Mouse (Mus musculus) gastrocnemius, adult 2 months (tissue): ENCODE results near the gene Fads6. TPM values are rescaled to one million over a fixed set of nuclear protein-coding genes. Genes with fewer than 3 reads are reported as not detected.

Source experiments
- DNase-seq: peaks from one replicate; pipeline ENCODE4 v3.0.0; 2022
- H3K27ac ChIP-seq: fragments of 200-600 bp; 2 replicates; pipeline ENCODE4 v1.8.1; 2022; ENCODE audit warnings: mild to moderate bottlenecking
- H3K4me3 ChIP-seq: fragments of 200-600 bp; 2 replicates; pipeline ENCODE4 v1.8.1; 2022; ENCODE audit warnings: mild to moderate bottlenecking, moderate library complexity
- CTCF ChIP-seq: fragments of 200-600 bp; IDR thresholded peaks from 2 replicates; pipeline ENCODE4 v1.8.1; 2022; ENCODE audit warnings: antibody characterized with exemption, mild to moderate bottlenecking, moderate library complexity
- intact Hi-C: fragments of 180-260 bp; cut with DNase I; formaldehyde crosslinking; loops from one replicate; pipeline ENCODE4 v1.15.1; 2025
- total RNA-seq, 2 experiments: library from RNA; stranded (reverse); gene quantifications; 2 replicates each; pipeline ENCODE4 v1.2.3; 2021

Fads6 gene
- total RNA-seq, 2 experiments from 2014 or later, result 2.4 to 5.4 TPM

- Histone ChIP-seq H3K27ac (no peak overlapping the region), H3K4me3 (no peak overlapping the region)
- TF ChIP-seq CTCF, result no peak
- intact Hi-C loops, result loop anchor here (2.0 to 10.0 kb wide), 2 partner anchors 111 to 187 kb away; no protein-coding TSS in a partner anchor
- no peak for DNase-seq
Observed at GRCm38 (mm10) chr11:115271481-115271880, 26.0 kb downstream of the Fads6 start.

- no peak for TF ChIP-seq CTCF
- no peak for DNase-seq
- no peak overlapping the region for H3K4me3 ChIP-seq
- intact Hi-C loops, result loop anchor here (2.0 to 10.0 kb wide), 2 partner anchors 110 to 186 kb away; no protein-coding TSS in a partner anchor
- no peak overlapping the region for H3K27ac ChIP-seq
Observed at GRCm38 (mm10) chr11:115271052-115271451, 26.4 kb downstream of the Fads6 start.

- Histone ChIP-seq H3K27ac (no peak overlapping the region), H3K4me3 (no peak overlapping the region)
- intact Hi-C loops, result loop anchor here (1.0 to 10.0 kb wide), 3 partner anchors 68 to 186 kb away; no protein-coding TSS in a partner anchor
- peak; percentile 82 for DNase-seq
- peak; percentile 98 for TF ChIP-seq CTCF
Observed at GRCm38 (mm10) chr11:115270148-115270861, 27.2 kb downstream of the Fads6 start.

- no peak for DNase-seq
- intact Hi-C loops, result loop anchor here (1.0 to 10.0 kb wide), 3 partner anchors 67 to 185 kb away; no protein-coding TSS in a partner anchor
- Histone ChIP-seq H3K4me3 (no peak overlapping the region), H3K27ac (no peak overlapping the region)
- no peak for TF ChIP-seq CTCF
Observed at GRCm38 (mm10) chr11:115269330-115270066, 28.0 kb downstream of the Fads6 start.

GRCm38 (mm10) chr11:115267958-115268357, 29.5 kb downstream of the Fads6 start:
- Histone ChIP-seq H3K27ac (no peak overlapping the region), H3K4me3 (no peak overlapping the region)
- TF ChIP-seq CTCF, result no peak
- no peak for DNase-seq
- intact Hi-C loops, result no loop called here

GRCm38 (mm10) chr11:115267061-115267883, 30.2 kb downstream of the Fads6 start, which contains the start of gene Grin2c:
TSS of gene Grin2c (minus strand) at chr11:115267243.
- intact Hi-C loops, result no loop called here

GRCm38 (mm10) chr11:115266400-115266778, 31.1 kb downstream of the Fads6 start:
- intact Hi-C loops, result no loop called here
- DNase-seq, result no peak
- H3K27ac ChIP-seq, result no peak overlapping the region
- TF ChIP-seq CTCF, result no peak
- peak overlapping the region; percentile 63 for H3K4me3 ChIP-seq

More at GRCm38 (mm10) chr11:115267061-115267883, 30.2 kb downstream of the Fads6 start, which contains the start of gene Grin2c:
- no peak for DNase-seq
- Histone ChIP-seq H3K27ac (no peak within 1 kb of the TSS), H3K4me3 (peak within 1 kb of the TSS; percentile 63)
- TF ChIP-seq CTCF, result no peak

GRCm38 (mm10) chr11:115265771-115266399, 31.6 kb downstream of the Fads6 start:
- no peak overlapping the region for H3K27ac ChIP-seq
- DNase-seq, result no peak
- no peak for TF ChIP-seq CTCF
- H3K4me3 ChIP-seq, result peak overlapping the region; percentile 6; the same call in 1 of the 2 replicates
- intact Hi-C loops, result no loop called here

GRCm38 (mm10) chr11:115264862-115265668, 32.4 kb downstream of the Fads6 start:
- intact Hi-C loops, result no loop called here
- no peak for DNase-seq
- Histone ChIP-seq H3K4me3 (no peak overlapping the region), H3K27ac (no peak overlapping the region)
- peak; percentile 65 for TF ChIP-seq CTCF

GRCm38 (mm10) chr11:115264136-115264861, 33.2 kb downstream of the Fads6 start:
- no peak for TF ChIP-seq CTCF
- H3K4me3 ChIP-seq, result no peak overlapping the region
- DNase-seq, result no peak
- H3K27ac ChIP-seq, result no peak overlapping the region
- intact Hi-C loops, result no loop called here
